Mouse (Mus musculus): ENCODE measurements around the gene Sox5. TPM values are rescaled to one million over a fixed set of nuclear protein-coding genes. Genes with fewer than 3 reads are reported as not detected.

Sox5 gene
- polyA plus RNA-seq, 1 experiment, result 0.85 TPM

GRCm38 (mm10) chr6:144621089-144621769 is 160.5 kb downstream of the Sox5 start:
- Histone ChIP-seq H3K36me3 (ENCODE audit: control insufficient read depth, insufficient read depth, low read length) (no peaks in the 10 kb centered on the region), H3K4me3 (ENCODE audit: low read depth, low read length) (no peak overlapping the region), H3K4me1 (ENCODE audit: control insufficient read depth, insufficient read depth, insufficient read length, low read length) (no peaks in the 10 kb centered on the region), H3K27me3 (ENCODE audit: control insufficient read depth, insufficient read depth, low read length) (no peaks in the 10 kb centered on the region), H3K27ac (ENCODE audit: insufficient read depth, low read depth, low read length) (no peak overlapping the region)
- TF ChIP-seq POLR2A (IDR thresholded peaks at IDR 0.05; ENCODE audit: low read depth, low read length), result no peak
- no peak for TF ChIP-seq CTCF (IDR thresholded peaks at IDR 0.05; ENCODE audit: extremely low read depth, insufficient read length, insufficient replicate concordance, low read depth, low read length)
- 7% methylated on average over 3 of the region's 3 CpGs for WGBS

- TF ChIP-seq CTCF (IDR thresholded peaks at IDR 0.05; ENCODE audit: extremely low read depth, insufficient read length, insufficient replicate concordance, low read depth, low read length), result no peak
- no peak for TF ChIP-seq POLR2A (IDR thresholded peaks at IDR 0.05; ENCODE audit: low read depth, low read length)
- no peaks in the 10 kb centered on the region for H3K27me3 ChIP-seq (ENCODE audit: control insufficient read depth, insufficient read depth, low read length)
- no peaks in the 10 kb centered on the region for H3K4me1 ChIP-seq (ENCODE audit: control insufficient read depth, insufficient read depth, insufficient read length, low read length)
- H3K27ac ChIP-seq (ENCODE audit: insufficient read depth, low read depth, low read length), result no peak overlapping the region
- WGBS, result 61% methylated on average over 4 of the region's 4 CpGs
- no peaks in the 10 kb centered on the region for H3K36me3 ChIP-seq (ENCODE audit: control insufficient read depth, insufficient read depth, low read length)
- H3K4me3 ChIP-seq (ENCODE audit: low read depth, low read length), result no peak overlapping the region
These were observed 170.4 kb downstream of the Sox5 start for GRCm38 (mm10) chr6:144611383-144611791.

- Histone ChIP-seq H3K27me3 (ENCODE audit: control insufficient read depth, insufficient read depth, low read length) (no peaks in the 10 kb centered on the region), H3K27ac (ENCODE audit: insufficient read depth, low read depth, low read length) (no peak overlapping the region), H3K36me3 (ENCODE audit: control insufficient read depth, insufficient read depth, low read length) (no peaks in the 10 kb centered on the region), H3K4me1 (ENCODE audit: control insufficient read depth, insufficient read depth, insufficient read length, low read length) (no peaks in the 10 kb centered on the region), H3K4me3 (ENCODE audit: low read depth, low read length) (no peak overlapping the region)
- TF ChIP-seq CTCF (IDR thresholded peaks at IDR 0.05; ENCODE audit: extremely low read depth, insufficient read length, insufficient replicate concordance, low read depth, low read length), result no peak
- 62% methylated on average over 8 of the region's 8 CpGs for WGBS
These were observed 170.9 kb downstream of the Sox5 start for GRCm38 (mm10) chr6:144610878-144611277.

GRCm38 (mm10) chr6:144602883-144603282 is 178.9 kb downstream of the Sox5 start:
- Histone ChIP-seq H3K4me3 (ENCODE audit: low read depth, low read length) (no peak overlapping the region), H3K36me3 (ENCODE audit: control insufficient read depth, insufficient read depth, low read length) (no peaks in the 10 kb centered on the region), H3K27me3 (ENCODE audit: control insufficient read depth, insufficient read depth, low read length) (no peaks in the 10 kb centered on the region), H3K27ac (ENCODE audit: insufficient read depth, low read depth, low read length) (no peak overlapping the region), H3K4me1 (ENCODE audit: control insufficient read depth, insufficient read depth, insufficient read length, low read length) (no peaks in the 10 kb centered on the region)
- 78% methylated on average over 4 of the region's 4 CpGs for WGBS
- no peak for TF ChIP-seq POLR2A (IDR thresholded peaks at IDR 0.05; ENCODE audit: low read depth, low read length)
- no peak for TF ChIP-seq CTCF (IDR thresholded peaks at IDR 0.05; ENCODE audit: extremely low read depth, insufficient read length, insufficient replicate concordance, low read depth, low read length)

- H3K27ac ChIP-seq (ENCODE audit: insufficient read depth, low read depth, low read length), result no peak overlapping the region
- no peaks in the 10 kb centered on the region for H3K4me1 ChIP-seq (ENCODE audit: control insufficient read depth, insufficient read depth, insufficient read length, low read length)
- WGBS, result 72% methylated on average over 5 of the region's 5 CpGs
- no peak for TF ChIP-seq POLR2A (IDR thresholded peaks at IDR 0.05; ENCODE audit: low read depth, low read length)
- no peak for TF ChIP-seq CTCF (IDR thresholded peaks at IDR 0.05; ENCODE audit: extremely low read depth, insufficient read length, insufficient replicate concordance, low read depth, low read length)
- no peaks in the 10 kb centered on the region for H3K36me3 ChIP-seq (ENCODE audit: control insufficient read depth, insufficient read depth, low read length)
- H3K4me3 ChIP-seq (ENCODE audit: low read depth, low read length), result no peak overlapping the region
- no peaks in the 10 kb centered on the region for H3K27me3 ChIP-seq (ENCODE audit: control insufficient read depth, insufficient read depth, low read length)
These were observed 181.4 kb downstream of the Sox5 start for GRCm38 (mm10) chr6:144600351-144600750.

GRCm38 (mm10) chr6:144598324-144598973 is 183.3 kb downstream of the Sox5 start:
- TF ChIP-seq POLR2A (IDR thresholded peaks at IDR 0.05; ENCODE audit: low read depth, low read length) (no peak), CTCF (IDR thresholded peaks at IDR 0.05; ENCODE audit: extremely low read depth, insufficient read length, insufficient replicate concordance, low read depth, low read length) (no peak)
- no peaks in the 10 kb centered on the region for H3K4me1 ChIP-seq (ENCODE audit: control insufficient read depth, insufficient read depth, insufficient read length, low read length)
- WGBS, result 56% methylated on average over 6 of the region's 6 CpGs

GRCm38 (mm10) chr6:144596536-144597210 is 185.1 kb downstream of the Sox5 start:
- TF ChIP-seq CTCF (IDR thresholded peaks at IDR 0.05; ENCODE audit: extremely low read depth, insufficient read length, insufficient replicate concordance, low read depth, low read length) (no peak), POLR2A (IDR thresholded peaks at IDR 0.05; ENCODE audit: low read depth, low read length) (no peak)
- Histone ChIP-seq H3K27me3 (ENCODE audit: control insufficient read depth, insufficient read depth, low read length) (no peaks in the 10 kb centered on the region), H3K27ac (ENCODE audit: insufficient read depth, low read depth, low read length) (no peak overlapping the region), H3K4me3 (ENCODE audit: low read depth, low read length) (no peak overlapping the region), H3K36me3 (ENCODE audit: control insufficient read depth, insufficient read depth, low read length) (no peaks in the 10 kb centered on the region), H3K4me1 (ENCODE audit: control insufficient read depth, insufficient read depth, insufficient read length, low read length) (no peaks in the 10 kb centered on the region)
- WGBS, result 39% methylated on average over 8 of the region's 8 CpGs

More at GRCm38 (mm10) chr6:144598324-144598973, 183.3 kb downstream of the Sox5 start:
- H3K27ac ChIP-seq (ENCODE audit: insufficient read depth, low read depth, low read length), result no peak overlapping the region
- H3K36me3 ChIP-seq (ENCODE audit: control insufficient read depth, insufficient read depth, low read length), result no peaks in the 10 kb centered on the region
- H3K4me3 ChIP-seq (ENCODE audit: low read depth, low read length), result no peak overlapping the region
- H3K27me3 ChIP-seq (ENCODE audit: control insufficient read depth, insufficient read depth, low read length), result no peaks in the 10 kb centered on the region

Data from small intestine, adult 2 months (tissue).